Mouse (Mus musculus): ENCODE results near the gene Mpc1. TPM values are rescaled to one million over a fixed set of nuclear protein-coding genes. Genes with fewer than 3 reads are reported as not detected.
"Not testable (repeated sequence)": the region's sequence is repeated elsewhere in the genome, so short reads cannot be mapped to it uniquely, and the experiment has no call there.

The Mpc1 gene
- total RNA-seq, 4 experiments from 2014 or later: 161 to 190 (median 175) TPM

DNA sequence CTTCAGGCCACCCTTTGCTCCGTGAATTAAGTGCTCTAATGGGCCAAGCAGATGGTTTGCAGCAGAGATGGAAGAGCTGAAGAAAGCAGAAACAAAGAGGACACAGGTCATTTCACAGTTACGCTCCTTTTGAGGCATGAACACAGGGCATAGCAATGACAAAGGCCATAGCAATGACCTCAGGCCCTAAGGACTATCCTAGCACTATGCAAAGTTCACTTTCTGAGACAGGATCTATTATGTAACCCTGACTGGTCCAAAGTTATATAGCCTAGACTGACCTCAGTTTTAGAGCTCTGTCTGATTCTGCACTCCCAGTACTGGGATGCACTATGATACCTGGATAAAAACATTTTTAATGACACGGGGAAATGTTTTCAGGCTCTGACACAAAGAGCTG is 4.3 kb upstream of the Mpc1 start:
- no peak for DNase-seq (ENCODE audit: low spot score in 2 of 2)

DNA sequence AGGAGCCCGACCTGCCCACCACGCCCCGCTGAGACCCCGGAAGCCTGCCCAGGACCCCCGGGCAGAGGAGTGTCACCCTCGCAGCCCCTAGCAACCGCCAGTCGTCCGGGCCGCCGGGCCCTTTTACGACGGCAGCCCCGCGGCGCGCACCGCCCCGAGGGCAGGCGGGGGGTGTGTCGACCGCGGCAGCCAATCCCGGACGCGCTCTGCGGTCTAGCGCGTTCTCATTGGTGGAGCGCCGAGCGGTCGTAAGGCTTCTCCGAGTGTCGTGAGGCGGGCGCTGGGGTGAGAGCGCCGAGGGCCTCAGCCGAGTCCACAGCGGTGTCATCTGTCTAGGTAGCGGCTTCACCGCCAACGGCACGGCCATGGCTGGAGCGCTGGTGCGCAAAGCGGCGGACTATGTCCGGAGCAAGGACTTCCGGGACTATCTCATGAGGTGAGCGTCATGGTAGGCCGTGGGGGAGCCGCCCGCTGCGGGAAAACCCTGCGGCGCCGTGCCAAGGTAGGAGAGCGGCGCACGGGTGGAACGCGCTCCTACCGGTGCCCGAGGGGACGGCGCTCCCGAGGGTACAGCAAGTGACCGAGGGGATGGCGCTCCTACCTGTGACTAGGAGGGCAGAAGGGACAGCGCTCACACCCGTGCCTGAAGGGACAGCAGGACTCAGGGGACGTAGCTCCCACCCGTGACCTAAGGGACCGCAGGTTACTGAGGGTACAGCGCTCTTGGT is 986 bp downstream of the Mpc1 start:
- peak; percentile 88 to 96 for DNase-seq (ENCODE audit: low spot score in 2 of 2)

DNA sequence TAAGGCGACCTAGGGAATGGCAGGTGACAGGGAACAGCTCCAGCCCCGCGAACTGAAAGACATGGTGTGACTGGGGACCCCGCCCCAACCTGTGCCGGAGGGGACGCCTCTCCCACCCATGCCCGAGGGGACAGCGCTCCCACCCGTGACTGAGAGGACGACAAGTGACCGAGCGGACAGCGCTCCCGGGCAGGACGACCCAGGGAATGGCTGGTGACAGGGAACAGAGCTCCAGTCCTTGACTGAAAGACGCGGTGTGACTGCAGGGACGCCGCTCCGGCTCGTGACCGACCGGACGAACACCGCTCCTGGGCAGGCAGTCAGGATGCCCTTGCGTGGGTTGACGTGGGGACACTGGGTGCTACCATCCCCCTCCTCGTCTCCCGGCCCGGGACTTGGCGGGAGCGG is 1.6 kb downstream of the Mpc1 start:
- peak; percentile 31 to 38 for DNase-seq (ENCODE audit: low spot score in 2 of 2)

DNA sequence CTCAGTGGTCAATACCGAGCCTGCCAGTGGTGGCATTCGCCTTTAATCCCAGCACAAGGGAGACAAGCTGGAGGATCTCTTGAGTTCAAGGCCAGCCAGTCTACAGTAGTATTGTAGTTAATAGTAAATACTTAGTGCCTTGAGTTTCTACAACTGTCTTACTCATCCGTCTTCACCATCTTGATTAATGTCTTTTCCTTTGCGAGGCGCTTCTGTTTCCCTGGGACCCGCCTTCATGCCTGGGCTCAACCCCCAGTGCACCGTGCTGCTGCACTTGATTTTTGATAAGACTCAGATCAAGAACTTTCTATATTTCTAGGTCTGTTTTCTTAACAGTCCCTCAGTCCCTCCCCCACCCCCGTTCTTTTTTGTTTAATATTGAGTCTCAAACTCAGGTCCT is 2.4 kb downstream of the Mpc1 start:
- DNase-seq (ENCODE audit: low spot score in 2 of 2): no peak

DNA sequence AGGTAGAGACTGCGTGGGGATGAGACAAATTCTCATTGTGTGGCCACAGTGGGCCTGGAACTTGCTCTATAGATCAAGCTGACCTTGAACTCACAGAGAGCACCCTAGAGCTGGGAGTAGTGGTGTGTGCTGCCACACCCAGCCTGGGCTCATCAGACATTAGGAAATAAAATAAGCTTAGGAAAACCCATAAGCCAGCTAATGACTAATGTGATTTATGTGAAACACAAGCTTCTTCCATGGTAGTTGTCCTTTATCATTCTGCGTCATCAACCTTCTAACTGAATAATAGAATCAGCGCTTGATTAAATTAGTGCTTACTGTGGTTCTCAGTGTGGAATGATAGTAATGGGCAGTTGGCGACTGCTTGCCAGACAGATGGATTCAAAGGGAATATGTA is 4.3 kb downstream of the Mpc1 start:
- no peak for DNase-seq (ENCODE audit: low spot score in 2 of 2)

DNA sequence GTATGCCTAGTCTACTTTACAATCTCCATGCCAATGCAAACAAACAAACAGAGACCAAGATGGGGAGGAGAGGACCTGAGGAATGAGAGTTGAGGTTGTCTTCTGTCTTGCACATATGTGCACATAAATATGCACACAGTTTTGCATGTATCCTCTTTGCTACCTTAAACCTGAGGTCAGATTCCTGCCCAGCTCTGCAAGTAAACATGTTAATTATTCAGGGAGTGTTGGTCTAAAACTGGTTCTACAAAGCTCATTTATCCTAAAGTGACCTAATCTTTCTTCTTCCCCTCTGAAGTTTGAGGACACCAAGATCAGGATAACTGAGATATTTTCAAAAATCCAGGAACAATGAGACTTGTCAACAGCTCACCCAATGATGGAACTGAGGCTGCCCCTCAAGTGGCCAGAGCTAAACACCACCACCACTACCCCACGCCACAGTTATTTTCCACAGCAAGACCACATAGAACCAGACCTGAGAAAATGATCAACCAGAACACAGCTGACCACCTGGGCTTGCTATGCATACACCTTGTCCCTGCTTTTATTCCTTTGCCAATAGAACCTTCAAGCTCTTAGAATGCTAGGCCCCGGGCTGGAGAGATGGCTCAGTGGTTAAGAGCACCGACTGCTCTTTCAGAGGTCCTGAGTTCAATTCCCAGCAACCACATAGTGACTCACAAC is 7.4 kb downstream of the Mpc1 start:
- DNase-seq (ENCODE audit: low spot score in 2 of 2): no peak

DNA sequence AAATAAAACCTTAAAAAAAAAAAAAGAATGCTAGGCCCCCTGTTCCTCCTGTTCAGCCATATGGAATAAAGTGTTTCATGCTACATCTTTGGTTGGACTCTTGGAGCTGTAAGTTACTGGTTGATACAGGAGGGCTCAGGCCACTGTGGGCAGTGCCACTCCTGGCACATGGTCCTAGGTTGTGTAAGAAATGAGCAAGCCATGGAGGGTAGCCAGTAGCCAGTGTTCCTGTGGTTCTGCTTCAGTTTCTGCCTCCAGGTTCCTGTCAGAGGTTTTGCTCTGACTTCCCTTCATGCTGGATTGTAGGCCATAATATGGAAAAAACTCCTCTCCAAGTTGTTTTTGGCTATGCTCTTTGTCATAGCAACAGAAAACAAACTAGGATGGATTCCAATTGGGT is 8.0 kb downstream of the Mpc1 start:
- DNase-seq (ENCODE audit: low spot score in 2 of 2): no peak

DNA sequence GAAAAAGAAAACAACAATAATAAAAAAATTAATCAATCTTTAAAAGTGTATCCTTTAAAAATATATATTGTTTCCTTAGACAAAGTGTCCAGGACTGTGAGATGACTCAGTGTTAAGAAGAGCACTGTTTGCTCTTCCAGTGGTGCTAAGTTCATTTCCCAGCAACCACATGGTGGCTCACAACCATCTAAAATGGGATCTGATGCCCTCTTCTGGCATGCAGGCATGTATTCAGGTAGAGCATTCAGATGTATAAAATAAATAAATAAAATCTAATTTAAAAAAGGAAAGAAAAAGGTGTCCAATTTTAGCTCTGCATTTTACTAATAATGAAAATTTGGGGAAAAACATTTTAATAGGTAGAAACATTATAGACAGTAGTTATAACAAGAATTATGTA is 13.1 kb downstream of the Mpc1 start:
- no peak for DNase-seq (ENCODE audit: low spot score in 2 of 2)

DNA sequence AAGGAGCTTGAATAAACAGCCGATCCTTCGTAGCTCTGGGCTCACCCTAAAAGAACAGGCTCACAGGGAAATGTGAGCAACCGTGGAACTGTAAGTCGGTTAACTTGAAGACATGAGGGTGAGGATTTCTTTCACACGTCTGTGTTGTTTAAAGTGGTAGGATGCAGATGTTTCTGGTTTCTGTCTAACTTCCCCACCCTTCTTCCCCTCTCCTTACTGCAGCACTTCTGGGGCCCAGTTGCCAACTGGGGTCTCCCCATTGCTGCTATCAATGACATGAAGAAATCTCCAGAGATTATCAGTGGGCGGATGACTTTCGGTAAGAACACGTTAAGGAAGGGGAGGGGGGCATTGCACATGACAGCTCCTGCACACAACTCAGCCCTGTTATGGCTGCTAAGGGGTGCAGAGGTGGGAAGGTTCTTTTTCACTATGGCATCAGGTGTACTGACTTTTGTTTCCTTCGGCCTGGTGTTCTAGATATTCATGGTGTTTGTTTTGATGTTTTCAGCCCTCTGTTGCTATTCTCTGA is 13.7 kb downstream of the Mpc1 start:
- no peak for DNase-seq (ENCODE audit: low spot score in 2 of 2)

DNA sequence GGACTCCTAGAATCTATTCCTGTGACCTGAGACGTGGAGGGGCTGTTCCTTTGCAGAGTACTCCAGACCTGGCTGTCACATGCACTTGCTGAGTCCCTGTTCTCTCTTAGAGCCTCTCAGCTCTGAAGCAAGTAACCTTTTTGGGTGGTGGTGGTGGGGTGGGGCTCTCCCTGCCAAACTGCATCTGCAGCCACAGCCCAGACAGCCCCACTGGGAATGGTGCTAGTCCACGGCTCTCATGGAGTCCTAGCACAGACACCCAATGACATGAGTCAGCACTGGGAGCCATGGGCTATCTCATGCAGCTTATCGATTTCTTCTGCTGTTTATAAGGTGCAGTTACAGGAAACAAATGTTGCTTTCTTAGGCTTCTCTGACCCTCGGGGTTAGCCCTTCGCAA is 15.0 kb downstream of the Mpc1 start:
- no peak for DNase-seq (ENCODE audit: low spot score in 2 of 2)

DNA sequence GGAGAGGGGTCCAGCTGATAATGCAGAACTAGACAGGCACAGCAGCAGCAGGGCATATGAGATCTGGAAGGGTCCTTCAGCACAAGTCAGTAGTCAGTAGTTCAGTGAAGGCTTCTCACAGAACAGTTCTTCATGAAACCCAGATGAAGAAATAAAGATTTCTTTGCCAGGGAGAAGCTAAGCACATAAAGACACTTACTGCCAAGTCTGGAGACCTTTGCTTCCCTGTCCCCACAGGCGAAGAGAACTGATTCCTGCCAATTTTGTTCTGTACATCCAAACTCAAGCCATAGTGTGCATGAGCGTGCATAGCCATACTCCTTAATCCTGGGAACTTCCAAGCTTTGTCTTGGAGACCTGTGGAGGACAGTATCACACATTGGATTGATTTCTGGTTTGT is 15.6 kb downstream of the Mpc1 start:
- no peak for DNase-seq (ENCODE audit: low spot score in 2 of 2)

DNA sequence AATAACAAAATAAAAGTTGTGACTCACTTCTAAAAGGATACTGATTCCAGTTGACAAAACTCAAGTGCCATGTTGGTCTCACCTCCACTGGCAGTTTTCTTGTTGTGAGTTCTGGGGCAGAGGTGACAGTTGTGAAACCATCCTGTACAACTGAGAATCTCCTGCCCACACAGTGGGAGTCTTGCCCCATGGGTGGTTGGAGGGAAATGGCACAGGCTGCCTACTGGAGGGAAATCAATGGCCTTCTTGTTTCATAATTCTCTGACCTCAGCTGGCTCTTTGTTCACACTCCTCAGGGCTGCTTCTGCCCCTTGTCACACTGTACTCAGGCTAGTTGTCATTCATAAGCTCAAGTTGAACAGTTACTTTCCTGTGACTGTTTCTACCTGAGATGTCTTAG is 16.8 kb downstream of the Mpc1 start:
- peak in 1 of 2 experiments; percentile 32 for DNase-seq (ENCODE audit: low spot score in 2 of 2)

DNA sequence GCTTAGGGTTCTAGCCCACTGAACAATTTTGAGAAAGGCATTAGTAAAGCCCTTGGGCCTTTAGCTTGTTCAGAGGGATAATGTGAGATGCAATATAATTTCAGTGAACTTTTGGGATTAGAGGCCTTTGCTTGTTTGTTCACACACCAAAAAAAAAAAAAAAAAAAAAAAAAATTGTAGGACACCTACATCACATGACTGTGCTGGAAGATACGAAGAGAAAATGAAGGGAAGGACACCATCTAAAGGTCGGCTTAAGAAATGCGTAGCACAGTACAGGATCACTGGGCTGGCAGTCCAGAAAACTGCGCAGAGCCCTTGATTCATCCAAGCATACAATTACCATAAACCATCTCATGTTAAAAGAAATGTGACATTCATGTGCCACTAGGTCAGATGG is 18.8 kb downstream of the Mpc1 start:
- DNase-seq (ENCODE audit: low spot score in 2 of 2): no peak

DNA sequence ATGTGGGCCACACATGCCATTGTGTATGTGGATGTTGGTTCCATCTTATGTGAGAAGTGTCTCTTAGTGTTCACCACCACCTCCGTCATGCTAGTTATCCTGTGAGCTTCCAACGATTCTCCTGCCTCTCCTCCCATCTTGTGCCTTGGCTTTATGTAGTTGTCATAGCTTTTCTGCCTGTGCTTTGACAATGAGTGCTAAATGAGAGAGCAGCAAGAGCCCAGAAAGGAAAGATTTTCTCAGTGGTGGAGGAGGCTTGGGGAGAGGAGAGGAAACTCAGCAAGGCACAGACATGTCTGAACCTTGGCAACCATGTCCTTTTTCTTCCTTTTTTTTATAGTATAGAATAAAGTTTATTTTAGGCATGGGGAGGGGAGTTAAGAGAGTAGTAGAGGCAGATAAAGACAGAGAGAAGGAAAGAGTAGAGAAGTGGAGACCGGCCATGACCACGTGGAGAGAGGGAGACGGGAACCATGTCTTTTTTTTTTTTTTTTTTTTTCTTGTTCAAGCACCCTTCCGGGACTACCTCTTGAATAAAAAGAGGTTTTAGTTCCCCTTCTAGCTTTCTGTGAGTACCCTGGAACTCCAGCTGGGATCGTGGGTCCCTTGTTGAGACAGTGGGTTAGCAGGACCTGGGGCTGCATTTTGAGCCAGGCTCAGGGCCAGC is 20.2 kb downstream of the Mpc1 start:
- DNase-seq (ENCODE audit: low spot score in 2 of 2): no peak

DNA sequence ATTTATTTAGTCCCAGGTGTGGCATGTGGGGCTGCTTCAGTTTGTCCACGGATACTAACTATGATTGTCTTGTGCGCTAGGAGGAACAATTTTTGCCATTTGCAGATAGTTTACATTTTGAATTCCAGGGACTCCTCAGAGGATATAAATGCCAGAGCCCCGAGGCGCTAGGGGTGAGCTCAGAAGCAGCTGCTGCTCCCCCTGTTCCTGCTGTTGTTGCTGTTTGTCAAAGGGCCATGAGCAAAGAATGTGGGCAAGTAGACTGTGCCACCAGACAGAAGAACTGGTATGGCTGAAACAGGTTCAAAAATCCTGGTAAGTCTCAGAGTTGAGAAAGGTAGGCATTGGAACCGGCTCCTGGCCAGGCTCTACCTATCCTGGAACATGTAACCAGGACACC is 21.0 kb downstream of the Mpc1 start:
- no peak for DNase-seq (ENCODE audit: low spot score in 2 of 2)

DNA sequence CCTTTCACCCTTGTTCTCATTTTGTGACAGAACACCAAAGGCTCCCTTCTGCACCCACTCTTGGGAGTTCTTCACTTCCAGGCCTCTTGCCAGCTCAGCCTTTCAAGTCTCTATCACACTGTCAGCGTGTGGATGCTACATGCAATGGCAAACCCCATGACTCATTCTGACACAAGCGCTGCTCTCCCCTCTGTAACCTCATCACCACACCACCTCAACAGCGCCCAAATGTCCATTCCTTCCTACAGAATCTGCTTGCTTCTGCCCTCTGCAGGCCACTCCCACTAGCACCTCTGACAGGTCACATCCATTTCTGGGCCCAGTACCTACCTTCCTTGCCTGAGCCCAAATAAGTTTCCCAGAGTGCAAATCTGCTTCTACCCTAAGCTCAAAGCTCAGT is 23.1 kb downstream of the Mpc1 start:
- DNase-seq (ENCODE audit: low spot score in 2 of 2): no peak

DNA sequence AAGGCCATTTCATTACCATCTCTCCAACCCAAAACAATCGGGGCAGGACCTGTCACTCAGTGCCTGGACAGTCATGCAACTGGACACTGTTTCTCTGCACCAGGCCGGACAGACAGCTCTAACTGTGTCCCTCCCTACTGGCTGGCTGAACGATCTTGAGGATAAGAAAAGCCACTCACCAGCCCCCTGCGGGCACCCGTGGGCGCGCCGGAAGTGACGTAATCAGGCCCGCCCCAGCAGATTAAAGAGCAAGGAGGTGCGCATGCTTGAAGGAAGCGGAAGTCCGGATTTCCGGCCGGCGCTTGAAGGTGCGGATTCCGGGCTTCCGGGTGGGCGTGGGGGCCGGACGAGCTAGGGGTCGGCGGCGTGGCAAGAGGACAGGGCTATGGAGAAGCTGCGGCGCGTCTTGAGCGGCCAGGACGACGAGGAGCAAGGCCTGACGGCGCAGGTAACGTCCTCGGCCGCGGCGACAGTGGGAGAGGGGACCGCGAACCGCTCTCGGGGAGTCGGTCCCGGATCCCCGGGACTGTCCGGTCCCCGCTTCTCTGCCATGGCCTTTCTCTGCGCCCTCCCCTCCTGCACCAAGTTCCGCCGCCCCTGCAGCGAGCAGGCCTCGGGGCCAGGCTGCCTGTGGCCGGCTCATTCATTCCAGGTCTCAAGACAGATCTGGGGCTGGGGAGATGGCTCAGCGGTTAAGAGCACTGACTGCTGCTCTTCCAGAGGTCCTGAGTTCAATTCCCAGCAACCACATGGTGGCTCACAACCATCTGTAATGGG is 28.3 kb downstream of the Mpc1 start, which contains the start of gene Sft2d1:
TSS of gene Sft2d1 (plus strand) at position 265 of the 777 bp plus-strand sequence.
- DNase-seq (ENCODE audit: low spot score in 2 of 2): peak; percentile 96 to 97

DNA sequence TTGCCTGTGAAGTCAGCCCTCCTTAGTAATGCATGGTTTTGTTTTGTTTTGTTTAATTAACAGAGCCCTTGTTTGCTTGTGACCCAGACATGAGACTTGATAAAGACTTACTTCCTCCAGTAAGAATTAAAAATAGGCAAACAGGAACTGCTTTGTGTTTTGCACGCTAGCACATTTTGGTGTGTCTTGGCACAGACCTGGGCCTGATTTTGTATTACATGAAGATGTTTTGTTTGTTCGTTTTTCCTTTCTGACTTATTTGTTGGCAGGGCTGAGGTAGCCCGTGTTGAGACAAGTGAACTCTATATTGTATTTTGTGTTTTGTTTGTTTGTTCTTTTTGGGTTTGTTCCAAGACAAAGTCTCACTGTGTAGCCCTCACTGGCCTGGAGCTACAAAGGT is 29.0 kb downstream of the Mpc1 start:
- no peak for DNase-seq (ENCODE audit: low spot score in 2 of 2)

DNA sequence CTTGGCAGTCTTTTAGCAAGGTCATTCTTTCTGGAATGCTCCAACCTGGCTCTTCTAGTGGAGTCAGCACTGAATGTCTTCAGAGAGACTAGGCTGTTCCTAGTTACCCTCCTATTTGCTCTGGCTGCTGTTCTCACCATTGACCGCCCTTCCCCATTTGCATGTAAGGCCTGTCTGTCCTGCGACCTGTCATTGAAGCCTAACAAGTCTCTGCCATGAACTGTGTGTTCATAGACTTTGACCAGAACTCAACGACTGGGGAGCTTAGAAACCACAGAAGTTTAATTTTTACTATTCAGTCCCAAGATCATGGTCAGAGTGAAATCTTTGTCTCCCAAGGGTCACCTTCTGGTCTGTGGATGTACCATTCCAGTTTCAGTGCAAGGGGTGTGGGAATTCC is 31.3 kb downstream of the Mpc1 start:
- DNase-seq (ENCODE audit: low spot score in 2 of 2): no peak

DNA sequence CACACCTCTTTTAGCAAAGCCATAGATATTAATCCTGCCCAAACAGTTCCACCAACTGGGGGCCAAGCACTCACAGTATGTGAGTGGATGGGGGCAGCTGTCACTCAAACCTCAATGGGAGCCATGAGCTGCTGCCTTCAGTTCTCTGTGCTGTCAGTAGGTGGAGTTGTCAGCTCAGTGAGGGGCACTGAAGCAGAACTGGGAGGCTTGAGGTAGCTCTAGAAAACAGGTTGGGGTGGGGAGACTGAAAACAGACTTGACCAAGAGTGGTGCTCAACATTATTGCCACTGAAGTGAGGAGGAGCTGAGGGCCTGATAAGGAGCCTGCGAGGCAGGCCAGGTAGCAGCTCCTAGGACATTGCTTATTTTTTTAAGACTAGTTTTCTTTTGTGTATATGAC is 33.5 kb downstream of the Mpc1 start:
- DNase-seq (ENCODE audit: low spot score in 2 of 2): no peak

DNA sequence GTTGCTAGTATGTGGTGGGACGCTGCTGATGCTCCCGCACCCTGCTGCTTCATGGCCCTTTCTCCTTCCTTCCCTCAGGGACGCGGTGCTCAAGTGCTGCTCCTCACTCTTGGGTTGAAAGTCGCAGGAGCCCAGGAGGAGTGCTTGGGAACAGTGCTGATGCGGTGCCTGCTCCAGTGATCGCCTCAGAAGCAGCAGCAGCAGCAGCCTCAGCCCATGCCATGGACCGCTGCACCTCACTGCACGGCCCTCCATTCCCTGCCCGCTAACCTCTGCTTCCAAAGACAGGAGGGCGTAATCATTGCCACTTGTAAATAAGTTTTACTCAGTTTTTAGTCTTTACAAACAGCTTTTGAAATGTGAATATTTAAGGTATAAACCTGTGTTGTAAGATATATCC is 44.2 kb downstream of the Mpc1 start:
- DNase-seq (ENCODE audit: low spot score in 2 of 2): not testable (repeated sequence)
